Mouse (Mus musculus) stomach, postnatal 0 days (tissue): Measurements from ENCODE around the gene Hist1h3g.

Experiments used
- CTCF ChIP-seq: IDR thresholded peaks from 2 replicates; pipeline ENCODE4 v1.5.1; 2016; ENCODE audit warnings: antibody characterized with exemption, low read depth, mild to moderate bottlenecking, moderate library complexity
- EP300 ChIP-seq: optimal IDR thresholded peaks from 2 replicates; pipeline ENCODE3; 2016; ENCODE audit warnings: antibody characterized with exemption

- TF ChIP-seq CTCF (no peak), EP300 (no peak)
These were observed 19.2 kb downstream of the Hist1h3g start for GRCm38 (mm10) chr13:23554393-23554792.
